Mouse (Mus musculus): Measurements from ENCODE around the gene Plekhm2. TPM values are rescaled to one million over a fixed set of nuclear protein-coding genes. Genes with fewer than 3 reads are reported as not detected.

Gene Plekhm2
- total RNA-seq, 1 experiment from 2014 or later: 6.3 TPM

GRCm38 (mm10) chr4:141639474-141639873 is 25.2 kb downstream of the Plekhm2 start:
- no peak for ATAC-seq (replicated peaks; ENCODE audit: low read depth, poor library complexity, severe bottlenecking)

GRCm38 (mm10) chr4:141636693-141637092 is 28.0 kb downstream of the Plekhm2 start:
- ATAC-seq (replicated peaks; ENCODE audit: low read depth, poor library complexity, severe bottlenecking): no peak

GRCm38 (mm10) chr4:141635991-141636390 is 28.7 kb downstream of the Plekhm2 start:
- no peak for ATAC-seq (replicated peaks; ENCODE audit: low read depth, poor library complexity, severe bottlenecking)

- no peak for ATAC-seq (replicated peaks; ENCODE audit: low read depth, poor library complexity, severe bottlenecking)
These were observed 32.4 kb downstream of the Plekhm2 start for GRCm38 (mm10) chr4:141632111-141632873.

- no peak for ATAC-seq (replicated peaks; ENCODE audit: low read depth, poor library complexity, severe bottlenecking)
These were observed 33.4 kb downstream of the Plekhm2 start for GRCm38 (mm10) chr4:141631250-141631649.

GRCm38 (mm10) chr4:141630021-141630420 is 34.7 kb downstream of the Plekhm2 start:
- ATAC-seq (replicated peaks; ENCODE audit: low read depth, poor library complexity, severe bottlenecking): no peak

DNA sequence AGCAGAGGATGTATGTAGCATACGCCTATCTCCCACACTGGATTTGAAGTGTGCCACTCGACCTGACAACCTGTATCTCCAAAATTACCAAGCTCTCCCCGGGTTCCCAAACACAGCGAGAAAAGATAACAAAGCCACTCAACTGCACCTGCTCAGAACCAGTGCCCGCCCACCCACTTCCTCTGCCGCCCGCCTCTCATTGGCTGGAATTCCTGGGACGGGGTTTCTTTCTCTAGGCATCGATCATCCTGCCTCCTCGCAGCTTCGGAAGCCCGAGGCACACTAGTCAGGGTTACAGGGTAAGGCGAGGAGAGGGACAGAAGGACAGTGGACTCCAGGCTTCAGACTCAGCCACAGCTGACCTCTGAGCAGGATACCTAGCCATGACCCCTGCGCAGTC is 36.0 kb downstream of the Plekhm2 start:
- no peak for ATAC-seq (replicated peaks; ENCODE audit: low read depth, poor library complexity, severe bottlenecking)

GRCm38 (mm10) chr4:141627502-141627901 is 37.2 kb downstream of the Plekhm2 start:
- no peak for ATAC-seq (replicated peaks; ENCODE audit: low read depth, poor library complexity, severe bottlenecking)

DNA sequence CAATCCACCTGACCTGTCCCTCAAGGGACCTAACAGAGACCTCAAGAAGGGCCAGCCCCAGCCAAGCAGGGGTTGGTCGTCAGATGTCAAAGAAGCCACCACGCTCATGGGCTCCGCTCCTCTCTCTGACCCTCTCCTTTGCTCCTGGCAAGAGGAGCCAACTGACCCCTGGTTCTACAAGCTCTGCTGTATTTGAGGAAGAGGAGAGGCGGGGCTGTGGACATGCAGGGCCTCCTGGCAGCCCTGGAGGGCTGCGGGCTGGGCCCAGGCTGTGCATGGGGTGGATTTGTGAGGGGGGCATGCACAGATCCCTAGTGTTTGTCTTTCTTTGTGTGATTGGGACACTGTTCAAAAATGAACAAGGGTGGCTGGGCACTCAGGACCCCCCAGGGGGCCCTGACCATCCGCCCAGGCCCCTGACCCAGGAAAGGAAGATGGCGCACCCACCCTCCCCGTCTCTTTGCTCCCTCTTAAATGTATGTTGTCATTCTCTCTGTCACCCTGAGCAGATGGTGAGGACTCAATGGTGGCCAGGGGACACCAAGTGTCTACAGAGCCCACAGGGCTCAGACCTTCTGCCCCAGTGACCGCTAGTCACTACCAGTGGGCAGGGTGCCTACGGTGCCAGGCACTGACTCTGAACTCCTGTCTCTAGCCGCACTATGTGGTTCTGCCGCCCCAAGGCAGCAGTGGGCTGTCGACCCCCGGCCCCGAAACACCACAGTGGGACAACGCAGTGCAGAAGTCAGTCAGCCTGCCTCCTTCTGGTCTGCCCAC is 38.7 kb downstream of the Plekhm2 start:
- ATAC-seq (replicated peaks; ENCODE audit: low read depth, poor library complexity, severe bottlenecking): no peak

GRCm38 (mm10) chr4:141624983-141625773 is 39.5 kb downstream of the Plekhm2 start:
- peak; percentile 77 for ATAC-seq (replicated peaks; ENCODE audit: low read depth, poor library complexity, severe bottlenecking)

DNA sequence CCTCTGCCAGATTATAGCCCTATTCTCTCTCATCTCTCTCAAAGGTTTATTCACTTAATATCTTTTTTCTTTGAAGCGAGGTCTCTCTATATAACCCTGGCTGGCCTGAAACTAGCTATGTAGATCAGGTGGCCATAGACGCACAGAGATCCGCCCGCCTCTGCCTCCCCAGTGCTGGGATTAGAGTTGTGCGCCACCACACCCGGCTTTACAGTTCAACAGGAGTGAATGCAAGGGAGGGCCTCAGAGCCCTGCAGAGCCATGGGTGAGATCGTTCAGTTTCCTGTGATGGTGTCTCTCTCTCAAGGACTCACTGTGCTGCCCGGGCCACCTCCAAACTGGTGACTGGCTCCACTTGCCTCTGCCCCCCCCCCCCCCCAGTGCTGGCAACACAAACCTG is 40.6 kb downstream of the Plekhm2 start:
- no peak for ATAC-seq (replicated peaks; ENCODE audit: low read depth, poor library complexity, severe bottlenecking)

GRCm38 (mm10) chr4:141623666-141624065 is 41.0 kb downstream of the Plekhm2 start, which contains the start of gene Slc25a34:
Slc25a34 (minus strand) TSS chr4:141623821.
- ATAC-seq (replicated peaks; ENCODE audit: low read depth, poor library complexity, severe bottlenecking): no peak

GRCm38 (mm10) chr4:141623037-141623436 is 41.7 kb downstream of the Plekhm2 start:
- no peak for ATAC-seq (replicated peaks; ENCODE audit: low read depth, poor library complexity, severe bottlenecking)

- no peak for ATAC-seq (replicated peaks; ENCODE audit: low read depth, poor library complexity, severe bottlenecking)
These were observed 42.1 kb downstream of the Plekhm2 start for GRCm38 (mm10) chr4:141622580-141622979.

- no peak for ATAC-seq (replicated peaks; ENCODE audit: low read depth, poor library complexity, severe bottlenecking)
These were observed 42.6 kb downstream of the Plekhm2 start for GRCm38 (mm10) chr4:141622091-141622490.

GRCm38 (mm10) chr4:141621297-141621696 is 43.4 kb downstream of the Plekhm2 start:
- no peak for ATAC-seq (replicated peaks; ENCODE audit: low read depth, poor library complexity, severe bottlenecking)

DNA sequence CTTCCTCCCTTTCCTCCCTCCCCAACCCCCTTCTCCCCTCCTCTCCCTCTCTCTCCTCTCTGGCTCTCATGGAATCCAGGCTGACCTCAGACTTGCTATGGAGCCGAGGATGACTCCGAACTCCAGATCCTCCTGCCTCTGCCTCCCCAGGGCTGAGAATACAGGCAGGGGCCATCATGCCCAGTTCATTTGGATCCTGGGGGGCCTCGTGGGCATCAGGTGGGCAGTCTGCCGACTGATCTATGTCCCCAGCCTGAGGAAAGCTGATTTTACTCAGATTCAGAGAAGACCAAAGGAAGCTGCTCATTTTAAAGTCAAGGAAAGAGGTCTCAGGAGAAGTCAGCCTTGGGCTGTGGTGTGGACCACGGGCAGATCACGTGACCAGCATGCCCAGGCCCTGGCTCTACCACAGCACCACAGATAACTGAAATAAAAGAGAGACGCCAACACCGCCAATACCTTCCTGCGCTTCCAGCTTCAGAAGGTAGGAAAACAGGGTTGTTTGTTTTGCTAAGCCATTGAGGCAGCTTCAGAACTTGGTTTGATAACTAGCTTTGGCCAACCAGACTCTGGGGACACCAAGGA is 45.3 kb downstream of the Plekhm2 start:
- peak; percentile 26; the same call in 1 of the 2 replicates for ATAC-seq (replicated peaks; ENCODE audit: low read depth, poor library complexity, severe bottlenecking)

DNA sequence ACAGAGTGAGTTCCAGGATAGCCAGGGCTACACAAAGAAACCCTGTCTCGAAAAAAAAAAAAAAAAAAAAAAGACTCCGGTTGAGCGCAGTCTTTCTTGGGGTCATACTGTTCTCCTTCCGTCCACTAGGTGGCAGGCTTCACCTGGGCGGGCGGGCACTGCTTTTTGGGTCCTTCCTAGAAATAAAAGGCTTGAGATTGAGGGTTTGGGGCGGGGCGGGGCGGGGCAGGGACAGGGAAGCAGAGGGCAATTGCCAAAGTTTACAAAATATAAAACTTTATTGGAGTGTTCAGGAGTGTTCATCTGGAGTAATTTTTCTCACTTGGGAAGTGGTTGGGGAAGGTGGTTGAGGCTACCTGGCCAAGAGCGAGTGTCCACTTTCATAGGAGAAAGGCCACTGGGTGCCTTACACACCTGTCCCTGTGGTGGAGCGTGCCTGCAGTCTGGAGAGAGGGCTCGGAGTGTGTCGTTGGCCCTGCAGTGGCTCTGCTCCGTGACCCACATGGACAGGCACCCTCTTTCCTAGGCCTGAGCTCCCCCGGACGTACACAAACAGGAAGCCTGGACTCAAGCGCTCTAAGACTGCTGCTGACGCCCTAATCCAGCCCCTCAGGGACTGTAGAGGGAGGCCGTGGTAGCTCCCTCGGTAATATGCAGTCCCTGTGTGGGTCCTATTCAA is 46.0 kb downstream of the Plekhm2 start, which contains the start of gene Tmem82:
Tmem82 (minus strand) TSS at position 69 of the 679 bp plus-strand sequence.
- peak; percentile 66 for ATAC-seq (replicated peaks; ENCODE audit: low read depth, poor library complexity, severe bottlenecking)

DNA sequence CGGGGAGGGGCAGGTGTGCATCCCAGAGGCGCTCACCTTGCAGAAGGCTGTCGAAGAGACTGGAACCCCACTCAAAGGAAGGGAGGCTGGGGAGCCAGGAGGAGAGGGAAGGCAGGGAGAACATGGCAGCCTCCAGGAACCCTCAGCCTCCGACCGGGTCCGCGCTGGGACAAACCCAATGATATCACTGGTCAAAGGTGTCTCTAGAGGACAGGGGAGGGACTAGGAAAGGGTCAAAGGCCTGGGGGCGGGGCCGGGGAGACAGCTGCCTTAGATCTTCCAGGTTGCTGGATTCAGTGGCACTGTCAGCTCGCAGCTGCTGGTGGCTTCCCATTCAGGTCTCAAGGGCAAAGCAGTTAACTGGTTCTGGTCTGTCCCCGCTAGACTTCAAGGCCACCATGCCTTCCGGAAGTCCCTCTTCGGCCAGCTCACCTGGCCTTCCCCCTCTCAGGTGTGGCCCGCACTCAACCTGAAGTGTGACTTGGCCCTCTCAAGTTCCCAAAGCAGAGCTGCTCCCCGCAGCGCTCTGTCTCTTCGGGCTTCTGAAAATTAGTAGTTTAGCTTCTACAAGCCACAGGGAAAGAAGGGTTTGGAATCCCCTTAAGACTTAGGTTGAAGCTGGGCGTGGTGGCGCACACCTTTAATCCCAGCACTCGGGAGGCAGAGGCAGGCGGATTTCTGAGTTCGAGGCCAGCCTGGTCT is 46.7 kb downstream of the Plekhm2 start:
- 0 out of 2 replicates have a peak, but pooled peaks have one; percentile 5 for ATAC-seq (replicated peaks; ENCODE audit: low read depth, poor library complexity, severe bottlenecking)

Data from common myeloid progenitor, adult 5-6 weeks (primary cell).